Mouse (Mus musculus) stomach, embryonic 16.5 days (tissue): ENCODE measurements around the gene Slc6a9. TPM values are rescaled to one million over a fixed set of nuclear protein-coding genes. Genes with fewer than 3 reads are reported as not detected.

Experiments
- polyA plus RNA-seq: library from polyadenylated mRNA; unstranded; fragments of >200 nt; fragmentation: Nextera tagmentation; extraction: Ambion mirVana; gene quantifications from 2 replicates; pipeline ENCODE4 v1.2.1, GENCODE M21; 2015

The Slc6a9 gene
- polyA plus RNA-seq, 1 experiment from 2014 or later = 15.4 TPM

Other genes with a start within 250 kb of the Slc6a9 start
- gene Dmap1, start 152.2 kb upstream of the Slc6a9 start, polyA plus RNA-seq = 40.2 and 42.8 TPM in 2 replicates
- not detected in 2 replicates for gene Gm12845, start 110.1 kb upstream of the Slc6a9 start, polyA plus RNA-seq
- gene Klf17, start 68.9 kb upstream of the Slc6a9 start, polyA plus RNA-seq = 0.08 TPM in 1 of 2 replicates, not detected in the other
- gene Ccdc24, start 38.1 kb downstream of the Slc6a9 start, polyA plus RNA-seq = 0.62 and 1.6 TPM in 2 replicates
- 11.4 and 14.6 TPM in 2 replicates for gene B4galt2, start 49.0 kb downstream of the Slc6a9 start, polyA plus RNA-seq
- 224 and 241 TPM in 2 replicates for gene Atp6v0b, start 52.8 kb downstream of the Slc6a9 start, polyA plus RNA-seq
- gene Dph2, start 57.5 kb downstream of the Slc6a9 start, polyA plus RNA-seq = 16.5 and 19.4 TPM in 2 replicates
- 42.4 and 43.8 TPM in 2 replicates for gene Ipo13, start 80.5 kb downstream of the Slc6a9 start, polyA plus RNA-seq
- gene Artn, start 95.3 kb downstream of the Slc6a9 start, polyA plus RNA-seq = 5.3 and 7.8 TPM in 2 replicates